Mouse (Mus musculus) small intestine, adult 2 months (tissue): ENCODE results near the gene Zdhhc16.

Source experiments
- CTCF ChIP-seq: fragments of 200-500 bp; IDR thresholded peaks from 2 replicates; pipeline ENCODE4 v1.5.1; 2012; ENCODE audit warnings: low read depth, mild to moderate bottlenecking, control low read depth, inconsistent platforms, low read length, moderate library complexity, mixed read lengths; ENCODE audit not compliant: insufficient replicate concordance, insufficient read length; ENCODE audit errors: extremely low read depth
- POLR2A ChIP-seq: fragments of 200-500 bp; IDR thresholded peaks from 2 replicates; pipeline ENCODE4 v1.6.1; 2012; ENCODE audit warnings: low read depth, mild to moderate bottlenecking, control low read depth, inconsistent platforms, low read length, moderate library complexity

DNA sequence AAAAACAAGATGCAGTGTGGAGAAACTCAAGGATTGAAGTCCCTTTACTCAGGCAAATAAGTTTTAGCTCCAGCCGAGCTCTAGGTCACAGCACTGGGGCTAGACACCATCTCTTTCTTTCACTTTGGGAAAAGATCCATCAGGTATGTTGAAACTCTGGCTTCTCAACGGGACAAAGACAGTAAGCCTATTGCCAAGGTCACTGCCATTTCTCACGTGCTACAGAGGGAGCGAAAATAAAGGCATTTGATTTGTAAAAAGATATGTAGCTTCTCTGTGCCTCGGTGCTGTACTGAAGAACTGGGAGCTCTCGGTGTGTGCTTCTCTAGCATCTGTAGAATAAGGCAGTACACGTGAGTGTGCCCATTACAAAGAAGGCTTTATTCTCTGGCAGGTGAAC lies 10.6 kb downstream of the Zdhhc16 start:
- no peak for TF ChIP-seq POLR2A
- no peak for TF ChIP-seq CTCF
